Mouse (Mus musculus) embryonic facial prominence, embryonic 10.5 days (tissue): ENCODE data around the gene Sox15. TPM values are rescaled to one million over a fixed set of nuclear protein-coding genes. Genes with fewer than 3 reads are reported as not detected.
"Not testable (repeated sequence)": the region's sequence is repeated elsewhere in the genome, so short reads cannot be mapped to it uniquely, and the experiment has no call there.

Source experiments
- DNase-seq: peaks from one replicate; pipeline ENCODE4 v3.0.0-alpha.2; 2017; ENCODE audit warnings: low spot score
- H3K27ac ChIP-seq: fragments of 300-500 bp; sonication (generic); replicated peaks from 2 replicates; pipeline ENCODE4 v1.5.1; 2016; ENCODE audit warnings: mild to moderate bottlenecking
- H3K27me3 ChIP-seq: fragments of 300-500 bp; sonication (generic); replicated peaks from 2 replicates; pipeline ENCODE4 v1.6.1; 2016; ENCODE audit warnings: low read depth, mild to moderate bottlenecking; ENCODE audit not compliant: poor library complexity, severe bottlenecking
- H3K36me3 ChIP-seq: fragments of 300-500 bp; sonication (generic); replicated peaks from 2 replicates; pipeline ENCODE4 v1.6.1; 2016; ENCODE audit warnings: mild to moderate bottlenecking, moderate library complexity
- H3K4me1 ChIP-seq: fragments of 300-500 bp; sonication (generic); 2 replicates; pipeline ENCODE4 v1.6.1; 2016
- H3K4me3 ChIP-seq: fragments of 300-500 bp; sonication (generic); 2 replicates; pipeline ENCODE4 v1.5.1; 2016; ENCODE audit warnings: mild to moderate bottlenecking, moderate library complexity
- H3K9me3 ChIP-seq: fragments of 300-500 bp; sonication (generic); 2 replicates; pipeline ENCODE4 v1.6.1; 2016; ENCODE audit warnings: mild to moderate bottlenecking
- WGBS: fragments of 180-500 bp; shearing (Covaris S2); methylation state at CpG from one replicate; pipeline ENCODE4 v1.1.7; 2016; 5-methylcytosine and 5-hydroxymethylcytosine counted together
- microRNA counts: library from miRNA; unstranded; fragments of <30 nt; microRNA quantifications from one replicate; lab custom pipeline; 2017
- microRNA-seq: library from miRNA; unstranded; fragments of <30 nt; microRNA quantifications from one replicate; pipeline ENCODE4, GENCODE M21; 2017
- polyA plus RNA-seq: library from polyadenylated mRNA; unstranded; fragments of >200 nt; fragmentation: Nextera tagmentation; extraction: Ambion mirVana; gene quantifications from 2 replicates; pipeline ENCODE4 v1.2.1, GENCODE M21; 2016

Gene Sox15
- polyA plus RNA-seq, 1 experiment from 2014 or later = 0.17 TPM

DNA sequence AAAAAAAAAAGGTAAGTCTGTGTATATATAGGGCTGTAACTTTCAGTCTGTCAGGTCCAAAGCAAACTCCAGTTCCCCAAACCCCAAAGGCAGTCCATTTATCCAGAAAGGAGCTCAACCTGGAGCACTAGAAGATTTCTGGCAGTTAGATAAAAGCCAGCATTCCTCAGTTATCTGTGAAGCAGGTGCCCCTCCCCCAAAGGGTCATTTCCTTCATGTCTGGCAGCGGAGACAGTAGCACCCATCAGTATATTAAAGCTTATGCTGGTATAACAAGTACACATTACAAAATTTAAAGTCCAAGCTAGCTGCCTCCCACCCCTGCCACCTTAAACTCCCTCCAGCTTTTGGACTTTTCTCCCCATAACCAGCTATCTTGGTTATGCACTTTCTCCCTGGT lies 44.5 kb downstream of the Sox15 start:
- H3K9me3 ChIP-seq = no peaks in the 10 kb centered on the region
- no peak for DNase-seq
- H3K4me3 ChIP-seq = no peak overlapping the region
- no peaks in the 10 kb centered on the region for H3K36me3 ChIP-seq
- WGBS = 75% methylated on average over 1 of the region's 1 CpGs
- H3K27me3 ChIP-seq = 0 out of 2 replicates have a peak, but pooled peaks cover 5% of the 10 kb centered on the region
- H3K27ac ChIP-seq = no peak overlapping the region
- peaks cover 24% of the 10 kb centered on the region for H3K4me1 ChIP-seq

DNA sequence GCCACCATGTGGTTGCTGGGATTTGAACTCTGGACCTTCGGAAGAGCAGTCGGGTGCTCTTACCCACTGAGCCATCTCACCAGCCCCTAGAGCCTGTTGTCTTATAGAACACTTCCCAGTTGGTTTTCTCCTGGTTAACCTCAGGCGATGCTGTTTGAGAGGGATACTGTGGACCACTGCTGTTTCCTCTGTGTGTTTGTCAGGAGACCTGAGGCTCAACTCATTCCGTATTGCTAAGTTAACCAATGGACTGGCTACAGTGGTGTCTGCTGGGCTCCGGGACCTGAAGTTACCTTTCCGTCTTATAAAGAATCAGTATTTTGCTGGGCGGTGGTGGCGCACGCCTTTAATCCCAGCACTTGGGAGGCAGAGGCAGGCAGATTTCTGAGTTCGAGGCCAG lies 47.8 kb downstream of the Sox15 start:
- not testable (repeated sequence) for DNase-seq, H3K36me3 ChIP-seq, H3K9me3 ChIP-seq, H3K27me3 ChIP-seq, H3K27ac ChIP-seq, H3K4me3 ChIP-seq
- H3K4me1 ChIP-seq = peaks cover 17% of the 10 kb centered on the region
- 93% methylated on average over 10 of the region's 10 CpGs for WGBS

DNA sequence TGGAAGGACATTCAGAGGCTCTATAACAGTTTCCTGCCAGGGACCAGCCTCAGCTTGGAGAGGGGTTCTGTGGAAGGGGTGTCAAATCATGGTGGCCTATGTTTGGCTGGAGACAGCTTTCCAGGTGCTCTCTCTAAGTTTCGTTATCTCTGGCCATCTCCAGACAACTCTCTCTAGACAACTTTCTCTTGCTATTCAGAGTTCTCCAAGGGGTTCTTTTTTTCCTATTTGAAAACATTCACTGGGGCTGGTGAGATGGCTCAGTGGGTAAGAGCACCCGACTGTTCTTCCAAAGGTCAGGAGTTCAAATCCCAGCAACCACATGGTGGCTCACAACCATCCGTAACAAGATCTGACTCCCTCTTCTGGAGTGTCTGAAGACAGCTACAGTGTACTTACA lies 48.3 kb downstream of the Sox15 start:
- WGBS = 67% methylated on average over 3 of the region's 3 CpGs
- not testable (repeated sequence) for H3K27me3 ChIP-seq, H3K27ac ChIP-seq, H3K36me3 ChIP-seq, H3K9me3 ChIP-seq, H3K4me3 ChIP-seq, DNase-seq
- peaks cover 20% of the 10 kb centered on the region for H3K4me1 ChIP-seq

DNA sequence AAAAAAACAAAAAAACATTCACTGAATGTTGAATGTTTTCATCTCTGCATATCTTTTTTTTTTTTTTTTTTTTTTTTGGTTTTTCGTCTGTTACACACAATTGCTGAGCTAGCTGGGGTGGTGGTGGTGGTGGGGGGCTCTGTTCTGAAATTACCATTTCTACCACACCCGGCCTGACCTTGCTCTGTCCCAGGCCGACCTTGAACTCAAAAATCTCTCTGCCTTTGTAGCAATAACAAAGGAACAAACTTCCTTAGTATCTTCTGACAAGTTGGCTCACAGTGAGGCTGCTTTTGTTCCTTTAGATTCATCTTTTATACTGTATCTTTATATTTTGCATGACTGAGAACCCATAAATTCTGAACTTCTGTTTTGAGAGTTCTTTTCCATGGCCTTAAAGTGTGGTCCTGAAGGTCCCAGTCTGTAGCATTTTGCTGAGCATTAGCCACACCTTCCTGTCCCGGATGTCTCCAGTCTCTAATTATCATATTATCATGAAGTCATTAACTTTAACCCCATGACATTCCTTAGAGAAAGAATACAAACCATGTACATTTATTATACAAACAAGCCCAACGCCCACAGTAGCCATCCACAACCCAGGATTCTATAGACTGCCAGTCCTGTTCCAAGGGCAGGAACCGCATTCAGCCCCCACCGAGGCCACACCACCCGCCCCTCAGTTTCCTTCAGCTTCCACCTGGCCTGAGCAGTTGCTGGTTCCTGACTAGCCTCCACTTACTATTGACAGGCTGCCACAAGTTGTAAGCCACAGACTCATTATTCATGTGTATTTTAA lies 48.9 kb downstream of the Sox15 start:
- H3K4me3 ChIP-seq = no peak overlapping the region
- H3K27ac ChIP-seq = no peak overlapping the region
- 63% methylated on average over 8 of the region's 8 CpGs for WGBS
- no peaks in the 10 kb centered on the region for H3K36me3 ChIP-seq
- H3K9me3 ChIP-seq = no peaks in the 10 kb centered on the region
- peaks cover 26% of the 10 kb centered on the region for H3K4me1 ChIP-seq
- DNase-seq = no peak
- no peaks in the 10 kb centered on the region for H3K27me3 ChIP-seq

DNA sequence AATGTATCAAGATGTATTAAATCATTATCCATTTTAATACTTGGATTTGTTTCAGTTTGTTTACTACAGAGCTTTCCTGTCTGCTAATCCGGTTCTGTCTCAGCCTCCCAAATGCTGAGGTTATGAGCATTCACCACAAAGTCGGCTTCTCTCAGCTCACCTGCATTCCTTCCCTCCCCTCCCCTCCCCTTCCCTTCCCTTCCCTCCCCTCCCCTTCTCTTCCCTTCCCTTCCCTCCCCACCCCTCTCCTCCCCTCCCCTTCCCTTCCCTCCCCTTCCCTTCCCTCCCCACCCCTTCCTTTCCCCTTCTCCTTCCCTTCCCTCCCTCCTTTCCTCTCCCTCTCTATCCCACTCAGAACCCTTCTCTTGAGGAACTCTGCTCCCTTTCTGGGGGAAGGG lies 49.5 kb downstream of the Sox15 start:
- H3K9me3 ChIP-seq = no peaks in the 10 kb centered on the region
- no peak for DNase-seq
- no peak overlapping the region for H3K4me3 ChIP-seq
- H3K27me3 ChIP-seq = no peaks in the 10 kb centered on the region
- H3K27ac ChIP-seq = no peak overlapping the region
- peaks cover 32% of the 10 kb centered on the region for H3K4me1 ChIP-seq
- WGBS = 38% methylated on average over 2 of the region's 2 CpGs
- no peaks in the 10 kb centered on the region for H3K36me3 ChIP-seq

MicroRNA genes within 50 kb of the gene (microRNA counts, 519-probe panel; counts per million panel counts)
- microRNA mmu-miR-1934 (lab: Ali Mortazavi, UCI) (188 counts per million, percentile 57 among the panel's probes with 10 or more counts), microRNA mmu-miR-467f (lab: Ali Mortazavi, UCI) (3,508 counts per million, percentile 72 among the panel's probes with 10 or more counts)

Small RNA genes lying within 50 kb of the gene (microRNA-seq; reads per million reads assigned to microRNA genes)
- gene Mir1934 (4.3 reads per million, percentile 10 among the genes with 10 or more reads in this experiment), gene Mir467f (not detected)

Other genes with a start within 250 kb of the Sox15 start
- 39.8 and 39.9 TPM in 2 replicates for gene Kdm6b, start 241.6 kb upstream of the Sox15 start, polyA plus RNA-seq
- 1.3 and 1.4 TPM in 2 replicates for gene Dnah2, start 106.2 kb upstream of the Sox15 start, polyA plus RNA-seq
- gene Efnb3, start 95.1 kb upstream of the Sox15 start, polyA plus RNA-seq = 29.5 and 29.8 TPM in 2 replicates
- 41.6 and 43.5 TPM in 2 replicates for gene Wrap53, start 75.1 kb upstream of the Sox15 start, polyA plus RNA-seq
- 219 and 225 TPM in 2 replicates for gene Trp53, start 75.0 kb upstream of the Sox15 start, polyA plus RNA-seq
- gene Atp1b2, start 49.4 kb upstream of the Sox15 start, polyA plus RNA-seq = 3.2 TPM in 2 replicates
- not detected in 2 replicates for gene Shbg, start 37.4 kb upstream of the Sox15 start, polyA plus RNA-seq
- gene Sat2, start 33.3 kb upstream of the Sox15 start, polyA plus RNA-seq = 16.0 TPM in 2 replicates
- gene Fxr2, start 22.3 kb upstream of the Sox15 start, polyA plus RNA-seq = 45.2 and 45.5 TPM in 2 replicates
- 64.9 and 67.2 TPM in 2 replicates for gene Mpdu1, start 7.3 kb downstream of the Sox15 start, polyA plus RNA-seq
- gene Cd68, start 10.8 kb downstream of the Sox15 start, polyA plus RNA-seq = 5.3 and 7.3 TPM in 2 replicates
- 780 and 781 TPM in 2 replicates for gene Eif4a1, start 17.1 kb downstream of the Sox15 start, polyA plus RNA-seq
- 136 and 141 TPM in 2 replicates for gene Senp3, start 26.8 kb downstream of the Sox15 start, polyA plus RNA-seq
- 0.15 TPM in 1 of 2 replicates, not detected in the other for gene Tnfsf13, start 30.5 kb downstream of the Sox15 start, polyA plus RNA-seq
- gene Tnfsf12, start 40.5 kb downstream of the Sox15 start, polyA plus RNA-seq = 1.2 and 2.2 TPM in 2 replicates
- gene Tnfsfm13, start 40.8 kb downstream of the Sox15 start, polyA plus RNA-seq = 0.88 and 1.3 TPM in 2 replicates
- 31.3 and 34.9 TPM in 2 replicates for gene Polr2a, start 103.3 kb downstream of the Sox15 start, polyA plus RNA-seq
- 0.12 TPM in 1 of 2 replicates, not detected in the other for gene Slc35g3, start 106.7 kb downstream of the Sox15 start, polyA plus RNA-seq
- 0.55 and 1.0 TPM in 2 replicates for gene Zbtb4, start 110.6 kb downstream of the Sox15 start, polyA plus RNA-seq
- 1.4 and 2.3 TPM in 2 replicates for gene Chrnb1, start 140.6 kb downstream of the Sox15 start, polyA plus RNA-seq
- 0.91 and 0.93 TPM in 2 replicates for gene Fgf11, start 146.5 kb downstream of the Sox15 start, polyA plus RNA-seq
- gene Tmem102, start 150.3 kb downstream of the Sox15 start, polyA plus RNA-seq = 2.1 and 2.7 TPM in 2 replicates
- not detected in 2 replicates for gene Gm39566, start 160.0 kb downstream of the Sox15 start, polyA plus RNA-seq
- gene Spem2, start 163.2 kb downstream of the Sox15 start, polyA plus RNA-seq = not detected in 2 replicates
- 0.14 TPM in 1 of 2 replicates, not detected in the other for gene Spem1, start 166.9 kb downstream of the Sox15 start, polyA plus RNA-seq
- gene Nlgn2, start 182.5 kb downstream of the Sox15 start, polyA plus RNA-seq = 4.7 and 5.4 TPM in 2 replicates
- 321 and 340 TPM in 2 replicates for gene Tmem256, start 183.2 kb downstream of the Sox15 start, polyA plus RNA-seq
- 106 and 111 TPM in 2 replicates for gene Plscr3, start 191.1 kb downstream of the Sox15 start, polyA plus RNA-seq
- gene Tnk1, start 203.4 kb downstream of the Sox15 start, polyA plus RNA-seq = 2.3 and 3.1 TPM in 2 replicates
- 0.31 TPM in 1 of 2 replicates, not detected in the other for gene Tmem95, start 222.7 kb downstream of the Sox15 start, polyA plus RNA-seq
- 6.8 and 7.0 TPM in 2 replicates for gene Kctd11, start 226.1 kb downstream of the Sox15 start, polyA plus RNA-seq
- gene Acap1, start 240.2 kb downstream of the Sox15 start, polyA plus RNA-seq = 1.3 and 1.5 TPM in 2 replicates
- gene 2810408A11Rik, start 245.7 kb downstream of the Sox15 start, polyA plus RNA-seq = 14.7 and 14.8 TPM in 2 replicates
- gene Neurl4, start 245.8 kb downstream of the Sox15 start, polyA plus RNA-seq = 10.9 and 11.1 TPM in 2 replicates